Mouse (Mus musculus) C2C12 (cell line): ENCODE data around the gene Lman1l. TPM values are rescaled to one million over a fixed set of nuclear protein-coding genes. Genes with fewer than 3 reads are reported as not detected.

Experiments used
- H3K27me3 ChIP-seq: one replicate; pipeline ENCODE4 v1.6.1; 2011; ENCODE audit not compliant: control insufficient read depth, insufficient read depth, insufficient read length
- H3K36me3 ChIP-seq: one replicate; pipeline ENCODE4 v1.6.1; 2011; ENCODE audit not compliant: control insufficient read depth, insufficient read depth
- H3K4me3 ChIP-seq: one replicate; pipeline ENCODE4 v1.5.1; 2011; ENCODE audit warnings: mild to moderate bottlenecking, control low read depth; ENCODE audit not compliant: poor library complexity, insufficient read depth, severe bottlenecking
- H3K79me2 ChIP-seq: one replicate; pipeline ENCODE4 v1.6.1; 2011; ENCODE audit not compliant: control insufficient read depth, insufficient read depth
- H3K79me3 ChIP-seq: one replicate; pipeline ENCODE4 v1.6.1; 2011; ENCODE audit warnings: low read depth, control low read depth
- H3ac ChIP-seq: one replicate; pipeline ENCODE3; 2011; ENCODE audit warnings: low read depth; ENCODE audit not compliant: control insufficient read depth, insufficient read length
- CEBPB ChIP-seq: IDR thresholded peaks from one replicate; pipeline ENCODE4 v1.6.1; 2011; ENCODE audit warnings: low read depth, mild to moderate bottlenecking, control low read depth, moderate library complexity
- CTCF ChIP-seq: IDR thresholded peaks from one replicate; pipeline ENCODE4 v1.5.1; 2011; ENCODE audit not compliant: control insufficient read depth, insufficient read depth, insufficient read length
- FOSL1 ChIP-seq: IDR thresholded peaks from one replicate; pipeline ENCODE4 v1.8.0; 2011; ENCODE audit warnings: mild to moderate bottlenecking, low read length; ENCODE audit not compliant: poor library complexity, insufficient read depth, severe bottlenecking
- MAX ChIP-seq: IDR thresholded peaks from one replicate; pipeline ENCODE4 v1.6.1; 2011; ENCODE audit warnings: mild to moderate bottlenecking, control low read depth
- MYOD1 ChIP-seq: IDR thresholded peaks from one replicate; pipeline ENCODE4 v1.6.1; 2011; ENCODE audit warnings: low read depth; ENCODE audit not compliant: control insufficient read depth, insufficient read length
- MYOG ChIP-seq: IDR thresholded peaks from one replicate; pipeline ENCODE4 v1.6.1; 2011; ENCODE audit not compliant: control insufficient read depth, insufficient read length; ENCODE audit errors: extremely low read depth
- USF1 ChIP-seq: IDR thresholded peaks from one replicate; pipeline ENCODE4 v1.6.1; 2011; ENCODE audit warnings: low read depth, mild to moderate bottlenecking, control low read depth, moderate library complexity
- polyA plus RNA-seq: library from polyadenylated mRNA; unstranded; fragments of >200 nt; fragmentation: generic; extraction: Trizol; gene quantifications from one replicate; pipeline ENCODE4 v1.2.1, GENCODE M21; 2012; ENCODE audit warnings: missing spikeins

Lman1l gene
- polyA plus RNA-seq, 1 experiment, result 0.68 TPM

DNA sequence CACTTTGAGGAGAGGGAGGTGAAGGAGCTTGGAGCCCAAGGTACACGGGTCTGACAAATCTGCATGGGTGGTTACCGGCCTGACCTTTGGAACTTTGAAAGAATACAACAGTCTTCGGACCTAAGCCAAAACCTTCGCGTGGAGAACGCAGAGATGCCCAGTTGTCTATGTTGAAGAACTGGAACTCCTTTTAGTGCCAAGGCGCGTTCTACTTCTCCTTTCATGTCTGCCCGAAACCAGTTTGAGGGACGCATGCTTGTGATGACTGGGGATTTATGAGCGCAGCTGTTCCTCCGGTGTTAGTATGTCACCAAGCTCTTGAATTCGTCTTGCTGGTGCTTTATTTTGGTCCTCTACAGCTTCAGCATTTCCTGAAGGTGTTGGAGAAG, 58.9 kb downstream of the Lman1l start:
- Histone ChIP-seq H3K27me3 (no peaks in the 10 kb centered on the region), H3K79me2 (peaks cover 53% of the 10 kb centered on the region), H3K79me3 (peaks cover 3% of the 10 kb centered on the region), H3K36me3 (no peaks in the 10 kb centered on the region), H3K4me3 (peak overlapping the region; percentile 42), H3ac (no peak overlapping the region)
- TF ChIP-seq USF1 (no peak), MYOD1 (peak; percentile 59)

DNA sequence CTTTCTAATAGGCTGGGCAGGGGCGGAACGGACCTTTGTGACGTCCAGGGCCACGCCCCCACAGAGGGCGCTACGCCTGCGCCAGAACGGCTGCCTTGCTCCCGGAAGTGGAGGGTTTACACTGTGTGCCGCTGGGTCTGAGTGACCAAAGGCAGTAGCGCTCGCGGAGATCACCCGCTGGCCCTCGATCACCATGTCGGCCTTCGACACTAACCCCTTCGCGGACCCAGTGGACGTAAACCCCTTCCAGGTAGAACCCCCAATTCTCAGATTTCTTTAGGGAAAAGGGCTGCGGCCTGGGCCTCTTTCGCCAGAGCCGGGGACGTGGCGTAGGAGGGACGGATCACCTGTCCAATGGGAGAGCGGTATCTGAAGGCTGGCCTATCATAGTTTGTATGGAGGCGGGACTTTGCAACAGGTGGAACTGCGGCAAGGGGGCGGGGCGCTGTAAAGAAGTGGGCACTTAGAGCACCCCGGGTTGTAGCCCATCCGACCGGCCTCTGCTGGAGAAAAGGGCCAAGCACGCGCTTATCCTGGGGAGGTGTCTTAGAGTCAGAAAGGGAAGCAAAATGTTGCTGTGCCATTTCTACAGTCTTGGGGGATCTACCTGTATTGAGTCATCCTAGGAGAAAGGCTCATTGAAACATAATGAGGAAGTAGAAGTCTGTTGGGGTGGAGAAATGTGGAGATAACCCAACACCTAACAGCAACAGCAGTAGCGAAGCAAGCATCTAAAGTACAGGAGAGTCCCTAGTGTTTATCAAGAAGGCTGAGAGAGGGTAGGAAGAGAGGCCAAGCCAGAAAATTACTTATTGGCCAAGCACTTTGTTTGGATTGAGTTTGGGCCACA, 59.5 kb downstream of the Lman1l start, which contains the start of gene Scamp2:
TSS of gene Scamp2 (plus strand) at position 83 of the 850 bp plus-strand sequence.
- peaks cover 3% of the 10 kb centered on the region for H3K79me3 ChIP-seq
- TF ChIP-seq CTCF (no peak), FOSL1 (no peak), MAX (no peak), MYOD1 (no peak), USF1 (no peak), CEBPB (no peak), MYOG (no peak)
- no peaks in the 10 kb centered on the region for H3K36me3 ChIP-seq

DNA sequence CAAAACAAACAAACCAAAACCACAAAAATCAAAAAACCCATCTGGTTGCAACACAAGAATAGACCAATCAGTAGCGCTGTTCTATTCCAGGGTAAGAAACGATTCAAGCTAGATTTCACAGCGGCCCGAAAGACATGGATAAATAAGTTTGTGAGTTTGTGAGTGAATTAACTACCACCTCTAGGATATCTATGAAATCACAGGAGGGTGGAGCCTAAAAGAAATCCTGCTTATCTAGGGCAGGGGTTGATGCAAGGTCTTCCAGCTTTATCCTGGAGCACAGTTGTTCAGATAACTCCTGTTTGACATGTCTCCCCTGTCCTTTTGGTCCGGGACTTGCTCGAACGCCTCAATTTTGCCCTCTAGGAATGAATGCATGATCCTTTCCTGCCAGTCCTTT, 60.3 kb downstream of the Lman1l start:
- TF ChIP-seq FOSL1 (no peak), MYOD1 (no peak), MAX (no peak), CTCF (no peak), CEBPB (no peak), USF1 (no peak), MYOG (no peak)

More for the DNA sequence above, 59.5 kb downstream of the Lman1l start, which contains the start of gene Scamp2:
- Histone ChIP-seq H3ac (peak within 1 kb of the TSS; percentile 56), H3K27me3 (no peaks in the 10 kb centered on the region), H3K4me3 (peak within 1 kb of the TSS; percentile 42), H3K79me2 (peaks cover 49% of the 10 kb centered on the region)

DNA sequence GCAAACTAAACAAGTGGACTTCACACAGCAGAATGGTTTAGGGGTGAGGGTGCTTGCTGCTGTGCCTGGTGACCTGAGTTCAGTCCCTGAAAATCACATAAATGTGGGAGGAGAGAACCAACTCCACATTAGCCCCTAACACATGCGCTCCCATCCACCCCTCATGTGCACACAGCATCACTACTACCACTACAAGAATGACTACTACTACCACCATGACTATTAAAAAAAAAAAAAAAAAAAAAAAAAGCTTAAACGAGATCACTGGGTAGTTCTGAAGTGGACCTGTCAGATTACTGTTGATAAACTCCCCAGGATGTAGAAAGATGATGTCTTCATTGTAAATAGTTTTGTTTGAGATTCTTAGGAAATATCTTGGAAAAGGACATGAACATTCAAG, 61.0 kb downstream of the Lman1l start:
- H3K36me3 ChIP-seq, result no peaks in the 10 kb centered on the region
- H3K27me3 ChIP-seq, result no peaks in the 10 kb centered on the region
- no peak overlapping the region for H3K4me3 ChIP-seq
- no peaks in the 10 kb centered on the region for H3K79me3 ChIP-seq
- no peak overlapping the region for H3ac ChIP-seq
- peaks cover 35% of the 10 kb centered on the region for H3K79me2 ChIP-seq
- TF ChIP-seq MYOG, result no peak

More for the DNA sequence above, 60.3 kb downstream of the Lman1l start:
- Histone ChIP-seq H3K79me3 (peaks cover 3% of the 10 kb centered on the region), H3K36me3 (no peaks in the 10 kb centered on the region), H3ac (peak overlapping the region; percentile 40), H3K27me3 (no peaks in the 10 kb centered on the region), H3K79me2 (peaks cover 42% of the 10 kb centered on the region), H3K4me3 (peak overlapping the region; percentile 42)

DNA sequence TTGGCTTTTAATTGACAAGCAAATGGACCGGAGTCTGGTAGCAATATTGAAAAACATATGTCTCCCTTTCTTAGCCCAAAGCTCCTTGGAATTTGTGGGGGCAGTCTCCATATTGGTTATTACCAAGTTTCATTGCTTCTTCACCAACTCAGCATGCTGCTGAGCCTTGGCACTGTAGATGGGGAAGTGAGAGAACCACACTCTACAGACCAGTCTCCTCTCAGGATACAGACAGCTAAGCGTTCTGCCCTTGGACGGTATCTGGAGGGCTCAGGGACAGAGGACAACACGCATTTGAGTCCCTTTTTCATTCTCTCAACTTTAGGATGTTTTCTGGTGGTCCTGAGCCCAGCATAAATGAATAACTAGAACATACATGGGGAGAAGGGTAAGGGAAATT, 61.9 kb downstream of the Lman1l start:
- Histone ChIP-seq H3K79me3 (no peaks in the 10 kb centered on the region), H3ac (no peak overlapping the region), H3K27me3 (no peaks in the 10 kb centered on the region), H3K4me3 (no peak overlapping the region), H3K36me3 (no peaks in the 10 kb centered on the region), H3K79me2 (peaks cover 25% of the 10 kb centered on the region)
- no peak for TF ChIP-seq MYOD1
- no peak for TF ChIP-seq FOSL1
- TF ChIP-seq CEBPB, result no peak
- TF ChIP-seq MYOG, result no peak
- TF ChIP-seq USF1, result no peak
- TF ChIP-seq MAX, result no peak
- no peak for TF ChIP-seq CTCF

DNA sequence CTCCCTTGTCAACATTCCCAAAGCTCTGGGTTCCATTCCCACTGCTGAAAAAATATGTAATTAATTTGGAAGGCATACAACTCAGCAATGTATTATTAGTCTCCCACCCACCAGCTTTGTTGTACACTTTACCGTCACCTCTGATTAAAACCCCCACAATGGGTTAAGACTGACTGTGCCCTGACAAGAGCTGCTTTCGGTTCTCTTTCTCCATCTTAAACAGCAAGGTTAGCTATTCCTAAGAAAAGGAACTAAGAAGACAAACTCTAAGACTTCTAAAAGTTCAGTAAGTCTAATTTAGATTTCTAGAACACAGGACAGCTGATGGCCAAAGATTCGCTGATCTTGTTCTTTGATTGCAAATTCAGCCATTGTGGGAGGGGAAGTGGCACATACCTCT, 63.4 kb downstream of the Lman1l start:
- Histone ChIP-seq H3ac (no peak overlapping the region), H3K27me3 (no peaks in the 10 kb centered on the region), H3K79me3 (peaks cover under 1% of the 10 kb centered on the region), H3K4me3 (no peak overlapping the region), H3K79me2 (peaks cover 14% of the 10 kb centered on the region), H3K36me3 (no peaks in the 10 kb centered on the region)
- no peak for TF ChIP-seq MYOG
- no peak for TF ChIP-seq MAX
- no peak for TF ChIP-seq CEBPB
- TF ChIP-seq CTCF, result no peak
- TF ChIP-seq FOSL1, result no peak
- TF ChIP-seq USF1, result no peak
- no peak for TF ChIP-seq MYOD1

Other genes with a start within 250 kb of the Lman1l start
- 15.1 TPM for gene Ppcdc, start 180.7 kb downstream of the Lman1l start, polyA plus RNA-seq
- 15.2 TPM for gene Scamp5, start 152.7 kb downstream of the Lman1l start, polyA plus RNA-seq
- 0.55 TPM for gene Rpp25, start 116.7 kb downstream of the Lman1l start, polyA plus RNA-seq
- gene Cox5a, start 99.5 kb downstream of the Lman1l start, polyA plus RNA-seq, result 630 TPM
- 20.9 TPM for gene Fam219b, start 83.2 kb downstream of the Lman1l start, polyA plus RNA-seq
- gene Mpi, start 68.0 kb downstream of the Lman1l start, polyA plus RNA-seq, result 35.7 TPM
- 22.5 TPM for gene Scamp2, start 59.8 kb downstream of the Lman1l start, polyA plus RNA-seq
- gene Ulk3, start 31.3 kb downstream of the Lman1l start, polyA plus RNA-seq, result 5.4 TPM
- gene Cplx3, start 14.5 kb downstream of the Lman1l start, polyA plus RNA-seq, result 0.06 TPM
- gene Csk, start 32.9 kb upstream of the Lman1l start, polyA plus RNA-seq, result 66.2 TPM
- gene Cyp1a2, start 62.9 kb upstream of the Lman1l start, polyA plus RNA-seq, result not detected
- 0.14 TPM for gene Cyp1a1, start 67.2 kb upstream of the Lman1l start, polyA plus RNA-seq
- 16.8 TPM for gene Edc3, start 87.8 kb upstream of the Lman1l start, polyA plus RNA-seq
- 50.9 TPM for gene Clk3, start 145.1 kb upstream of the Lman1l start, polyA plus RNA-seq
- 0.87 TPM for gene Arid3b, start 216.0 kb upstream of the Lman1l start, polyA plus RNA-seq